Mouse (Mus musculus) thymus, adult 2 months (tissue): ENCODE measurements around the gene Tbx10. TPM values are rescaled to one million over a fixed set of nuclear protein-coding genes. Genes with fewer than 3 reads are reported as not detected.
"Not testable (repeated sequence)": the region's sequence is repeated elsewhere in the genome, so short reads cannot be mapped to it uniquely, and the experiment has no call there.

Experiments
- DNase-seq: peaks from one replicate; pipeline ENCODE4 v3.0.0; 2021
- H3K27ac ChIP-seq: fragments of 200-500 bp; 2 replicates; pipeline ENCODE4 v1.5.1; 2012; ENCODE audit warnings: low read length, control low read depth; ENCODE audit not compliant: control insufficient read depth, insufficient read depth
- H3K27me3 ChIP-seq: fragments of 200-500 bp; 2 replicates; pipeline ENCODE4 v1.6.1; 2012; ENCODE audit warnings: mild to moderate bottlenecking, low read length, moderate library complexity, mixed read lengths; ENCODE audit not compliant: control insufficient read depth, insufficient read depth
- H3K36me3 ChIP-seq: fragments of 200-500 bp; 2 replicates; pipeline ENCODE4 v1.6.1; 2012; ENCODE audit warnings: mild to moderate bottlenecking, low read length, moderate library complexity; ENCODE audit not compliant: control insufficient read depth, insufficient read depth
- H3K4me1 ChIP-seq: fragments of 200-500 bp; replicated peaks from 2 replicates; pipeline ENCODE4 v1.6.1; 2012; ENCODE audit warnings: low read length; ENCODE audit not compliant: control insufficient read depth, insufficient read depth
- H3K4me3 ChIP-seq: fragments of 200-500 bp; 2 replicates; pipeline ENCODE4 v1.5.1; 2012; ENCODE audit warnings: mild to moderate bottlenecking, low read length, control low read depth, moderate library complexity; ENCODE audit not compliant: control insufficient read depth, insufficient read depth
- CTCF ChIP-seq: fragments of 200-500 bp; IDR thresholded peaks from 2 replicates; pipeline ENCODE4 v1.5.1; 2012; ENCODE audit warnings: mild to moderate bottlenecking, control low read depth, low read length, moderate library complexity, borderline replicate concordance; ENCODE audit not compliant: control insufficient read depth, poor library complexity, insufficient read depth; ENCODE audit errors: extremely low read depth
- POLR2A ChIP-seq: fragments of 200-500 bp; IDR thresholded peaks from 2 replicates; pipeline ENCODE4 v1.6.1; 2012; ENCODE audit warnings: mild to moderate bottlenecking, low read length, control low read depth, moderate library complexity; ENCODE audit not compliant: control insufficient read depth, poor library complexity, insufficient read depth; ENCODE audit errors: extremely low read depth
- WGBS: fragments of 180-500 bp; shearing (Covaris S2); methylation state at CpG from one replicate; pipeline ENCODE4 v1.1.7; 2018; 5-methylcytosine and 5-hydroxymethylcytosine counted together
- polyA plus RNA-seq: library from polyadenylated mRNA; depleted of rRNA; stranded (reverse); fragments of >200 nt; gene quantifications from 2 replicates; pipeline ENCODE4 v1.2.3, GENCODE M21; 2012

Tbx10 gene
- polyA plus RNA-seq, 1 experiment, result 0.20 TPM

- WGBS, result 90% methylated on average over 3 of the region's 3 CpGs
- no peak for DNase-seq
- no peak overlapping the region for H3K4me3 ChIP-seq
- no peak for TF ChIP-seq POLR2A
- TF ChIP-seq CTCF, result no peak
- H3K27me3 ChIP-seq, result no peaks in the 10 kb centered on the region
- no peaks in the 10 kb centered on the region for H3K36me3 ChIP-seq
- H3K27ac ChIP-seq, result no peak overlapping the region
- peaks cover 12% of the 10 kb centered on the region for H3K4me1 ChIP-seq
Measured at GRCm38 (mm10) chr19:4033298-4033697, 40.7 kb downstream of the Tbx10 start.

- no peak for DNase-seq
- no peak overlapping the region for H3K27ac ChIP-seq
- no peaks in the 10 kb centered on the region for H3K36me3 ChIP-seq
- no peaks in the 10 kb centered on the region for H3K27me3 ChIP-seq
- TF ChIP-seq POLR2A, result no peak
- no peak for TF ChIP-seq CTCF
- H3K4me1 ChIP-seq, result peaks cover 13% of the 10 kb centered on the region
- H3K4me3 ChIP-seq, result no peak overlapping the region
- WGBS, result 83% methylated on average over 5 of the region's 5 CpGs
Measured at GRCm38 (mm10) chr19:4033742-4034141, 41.2 kb downstream of the Tbx10 start.

GRCm38 (mm10) chr19:4036327-4037045 lies 43.9 kb downstream of the Tbx10 start:
- no peak overlapping the region for H3K27ac ChIP-seq
- no peaks in the 10 kb centered on the region for H3K36me3 ChIP-seq
- no peak overlapping the region for H3K4me3 ChIP-seq
- TF ChIP-seq POLR2A (no peak), CTCF (no peak)
- H3K4me1 ChIP-seq, result peaks cover 16% of the 10 kb centered on the region
- 75% methylated on average over 12 of the region's 12 CpGs for WGBS
- no peak for DNase-seq
- H3K27me3 ChIP-seq, result no peaks in the 10 kb centered on the region

GRCm38 (mm10) chr19:4037154-4037787 lies 44.7 kb downstream of the Tbx10 start:
- WGBS, result 27% methylated on average over 7 of the region's 8 CpGs
- not testable (repeated sequence) for DNase-seq, H3K27me3 ChIP-seq, H3K27ac ChIP-seq, H3K36me3 ChIP-seq
- Histone ChIP-seq H3K4me1 (peaks cover 16% of the 10 kb centered on the region), H3K4me3 (peak overlapping the region; percentile 61)

- Histone ChIP-seq H3K27me3 (no peaks in the 10 kb centered on the region), H3K4me3 (peak within 1 kb of the TSS; percentile 61), H3K36me3 (no peaks in the 10 kb centered on the region), H3K4me1 (peaks cover 16% of the 10 kb centered on the region), H3K27ac (no peak within 1 kb of the TSS)
- WGBS, result under 1% methylated on average over 26 of the region's 26 CpGs
- TF ChIP-seq POLR2A (peak; percentile 77), CTCF (peak; percentile 27; the same call in 1 of the 2 replicates)
- peak; percentile 88 for DNase-seq
Measured at GRCm38 (mm10) chr19:4037788-4038232, 45.3 kb downstream of the Tbx10 start, which contains the start of gene Gstp1. Gene Gstp1, minus strand, starts transcription at chr19:4037985.

GRCm38 (mm10) chr19:4040941-4041340 lies 48.4 kb downstream of the Tbx10 start:
- H3K27me3 ChIP-seq, H3K27ac ChIP-seq, H3K36me3 ChIP-seq, H3K4me3 ChIP-seq, DNase-seq: not testable (repeated sequence)
- 82% methylated on average over 5 of the region's 5 CpGs for WGBS
- H3K4me1 ChIP-seq, result peaks cover 18% of the 10 kb centered on the region

GRCm38 (mm10) chr19:4041500-4041899 lies 48.9 kb downstream of the Tbx10 start:
- WGBS, result 99% methylated on average over 4 of the region's 4 CpGs
- H3K4me1 ChIP-seq, result peaks cover 15% of the 10 kb centered on the region
- H3K4me3 ChIP-seq, H3K27ac ChIP-seq, H3K27me3 ChIP-seq, DNase-seq, H3K36me3 ChIP-seq: not testable (repeated sequence)
